Mouse (Mus musculus) lung, embryonic 16.5 days (tissue): Measurements from ENCODE around the gene Fam111a. TPM values are rescaled to one million over a fixed set of nuclear protein-coding genes. Genes with fewer than 3 reads are reported as not detected.

Source experiments
- ATAC-seq: fragments of 200-750 bp; cut with Nextera tagmentation; 2 replicates; pipeline ENCODE4 v1.8.0; 2017; ENCODE audit warnings: low read depth, mild to moderate bottlenecking, moderate library complexity
- H3K27ac ChIP-seq: fragments of 300-500 bp; sonication (generic); 2 replicates; pipeline ENCODE4 v1.5.1; 2014; ENCODE audit warnings: mild to moderate bottlenecking, control low read depth, low read length
- H3K27me3 ChIP-seq: fragments of 300-500 bp; sonication (generic); 2 replicates; pipeline ENCODE4 v1.6.1; 2014; ENCODE audit warnings: low read depth, low read length, mixed read lengths; ENCODE audit not compliant: control insufficient read depth, insufficient read depth
- H3K36me3 ChIP-seq: fragments of 300-500 bp; sonication (generic); 2 replicates; pipeline ENCODE4 v1.6.1; 2014; ENCODE audit warnings: low read length; ENCODE audit not compliant: control insufficient read depth, insufficient read depth
- H3K4me1 ChIP-seq: fragments of 300-500 bp; sonication (generic); replicated peaks from 2 replicates; pipeline ENCODE4 v1.6.1; 2014; ENCODE audit warnings: low read length, mixed read lengths; ENCODE audit not compliant: control insufficient read depth, insufficient read depth
- H3K4me2 ChIP-seq: fragments of 300-500 bp; sonication (generic); 2 replicates; pipeline ENCODE4 v1.6.1; 2014; ENCODE audit warnings: low read depth, low read length, control low read depth
- H3K4me3 ChIP-seq: fragments of 300-500 bp; sonication (generic); 2 replicates; pipeline ENCODE4 v1.5.1; 2014; ENCODE audit warnings: mild to moderate bottlenecking, low read length, control low read depth
- H3K9ac ChIP-seq: fragments of 300-500 bp; sonication (generic); 2 replicates; pipeline ENCODE4 v1.6.1; 2014; ENCODE audit warnings: low read length, control low read depth
- H3K9me3 ChIP-seq: fragments of 300-500 bp; sonication (generic); 2 replicates; pipeline ENCODE4 v1.6.1; 2016; ENCODE audit warnings: low read length; ENCODE audit not compliant: control insufficient read depth
- WGBS: fragments of 180-500 bp; shearing (Covaris S2); extraction: QIAGEN DNeasy Blood & Tissue Kit; methylation state at CpG from one replicate; pipeline ENCODE4 v1.1.7; 2014; 5-methylcytosine and 5-hydroxymethylcytosine counted together
- polyA plus RNA-seq: library from polyadenylated mRNA; unstranded; fragments of >200 nt; fragmentation: Nextera tagmentation; extraction: Ambion mirVana; gene quantifications from 2 replicates; pipeline ENCODE4 v1.2.1, GENCODE M21; 2015

Fam111a gene
- polyA plus RNA-seq, 1 experiment from 2014 or later: 33.6 TPM

- peaks cover 10% of the 10 kb centered on the region; the same call in 1 of the 2 replicates for H3K36me3 ChIP-seq
- H3K4me1 ChIP-seq: peaks cover 6% of the 10 kb centered on the region
- H3K27me3 ChIP-seq: no peaks in the 10 kb centered on the region
- no peaks in the 10 kb centered on the region for H3K9me3 ChIP-seq
- ATAC-seq: peak; percentile 99
- 6% methylated on average over 14 of the region's 14 CpGs for WGBS
- peak overlapping the region; percentile 50 for H3K4me3 ChIP-seq
- H3K9ac ChIP-seq: peak overlapping the region; percentile 61
- peak overlapping the region; percentile 73 for H3K27ac ChIP-seq
- peak overlapping the region; percentile 62 for H3K4me2 ChIP-seq
Observed at GRCm38 (mm10) chr19:12573266-12574011, 27.9 kb downstream of the Fam111a start.

- Histone ChIP-seq H3K9me3 (no peaks in the 10 kb centered on the region), H3K9ac (peak overlapping the region; percentile 61), H3K27me3 (no peaks in the 10 kb centered on the region), H3K4me3 (peak overlapping the region; percentile 50), H3K4me1 (peaks cover 6% of the 10 kb centered on the region), H3K36me3 (peaks cover 10% of the 10 kb centered on the region; the same call in 1 of the 2 replicates), H3K27ac (peak overlapping the region; percentile 56), H3K4me2 (peak overlapping the region; percentile 62)
- WGBS: 6% methylated on average over 5 of the region's 5 CpGs
- ATAC-seq: peak; percentile 71
Observed at GRCm38 (mm10) chr19:12574012-12574407, 28.5 kb downstream of the Fam111a start.

DNA sequence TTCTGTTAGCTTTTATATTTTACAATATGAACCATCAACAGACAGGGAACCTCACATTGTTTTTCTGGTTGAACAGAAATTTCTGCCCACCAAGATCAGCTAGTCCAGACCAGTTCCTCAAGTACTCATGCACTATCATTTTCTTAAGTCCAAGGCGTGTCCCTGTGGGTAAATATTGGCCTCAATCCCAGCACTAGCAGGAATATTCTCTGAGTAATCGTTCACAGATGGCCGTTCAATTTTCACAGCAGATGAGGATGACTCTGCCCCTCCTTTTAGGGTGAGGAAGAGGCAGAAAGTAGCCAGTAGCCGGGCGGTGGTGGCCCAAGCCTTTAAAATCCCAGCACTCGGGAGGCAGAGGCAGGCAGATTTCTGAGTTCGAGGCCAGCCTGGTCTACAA, 29.6 kb downstream of the Fam111a start:
- H3K4me2 ChIP-seq: peak overlapping the region; percentile 62; the same call in 1 of the 2 replicates
- H3K27ac ChIP-seq: no peak overlapping the region
- 64% methylated on average over 7 of the region's 7 CpGs for WGBS
- no peak for ATAC-seq
- no peaks in the 10 kb centered on the region for H3K27me3 ChIP-seq
- no peak overlapping the region for H3K9ac ChIP-seq
- no peaks in the 10 kb centered on the region for H3K9me3 ChIP-seq
- peaks cover 6% of the 10 kb centered on the region for H3K4me1 ChIP-seq
- H3K36me3 ChIP-seq: peaks cover 10% of the 10 kb centered on the region; the same call in 1 of the 2 replicates
- no peak overlapping the region; the same call in 1 of the 2 replicates for H3K4me3 ChIP-seq

DNA sequence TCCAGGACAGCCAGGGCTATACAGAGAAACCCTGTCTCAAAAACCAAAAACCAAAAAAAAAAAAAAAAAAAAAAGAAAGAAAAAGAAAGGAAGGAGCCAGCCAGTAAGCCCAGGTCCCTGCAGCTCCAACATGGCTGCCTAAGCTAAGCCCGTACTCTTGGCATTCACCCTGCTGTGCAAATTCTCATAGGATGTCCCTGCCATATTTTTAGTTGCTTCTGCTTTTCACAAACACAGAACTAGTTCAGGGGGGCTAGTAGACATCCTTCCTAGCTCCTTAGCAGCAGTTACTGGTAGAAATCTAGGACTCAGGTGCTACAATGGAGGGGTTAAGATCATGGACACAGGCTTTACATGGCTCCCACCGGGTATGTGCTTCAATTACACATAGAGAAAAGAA, 30.0 kb downstream of the Fam111a start:
- Histone ChIP-seq H3K27me3 (no peaks in the 10 kb centered on the region), H3K4me3 (no peak overlapping the region), H3K27ac (no peak overlapping the region), H3K4me2 (no peak overlapping the region), H3K9me3 (no peaks in the 10 kb centered on the region), H3K36me3 (peaks cover 10% of the 10 kb centered on the region; the same call in 1 of the 2 replicates), H3K9ac (no peak overlapping the region), H3K4me1 (peaks cover 6% of the 10 kb centered on the region)
- WGBS: 83% methylated on average over 2 of the region's 2 CpGs
- no peak for ATAC-seq

DNA sequence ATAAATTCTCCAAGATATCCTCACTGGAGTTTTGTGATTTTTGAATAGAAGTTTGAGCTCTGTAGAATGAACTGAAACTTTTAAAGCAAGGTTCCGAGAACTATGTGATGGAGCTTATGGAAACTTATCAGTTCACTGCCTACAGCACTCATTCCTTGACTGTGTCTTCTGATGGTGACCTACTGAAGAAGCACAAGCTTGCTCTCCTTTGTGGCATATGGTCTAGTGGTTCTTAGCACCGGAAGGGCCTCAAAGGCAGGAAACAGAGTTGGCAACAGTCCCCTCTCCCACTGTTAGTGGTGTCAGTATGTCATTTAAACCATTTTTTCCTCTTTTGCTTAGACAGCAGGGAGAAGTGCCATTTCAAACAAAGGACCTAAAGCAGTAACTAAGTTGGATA, 31.1 kb downstream of the Fam111a start:
- peaks cover 10% of the 10 kb centered on the region; the same call in 1 of the 2 replicates for H3K36me3 ChIP-seq
- H3K27me3 ChIP-seq: no peaks in the 10 kb centered on the region
- WGBS: 81% methylated on average over 2 of the region's 2 CpGs
- no peaks in the 10 kb centered on the region for H3K9me3 ChIP-seq
- H3K9ac ChIP-seq: no peak overlapping the region
- H3K4me3 ChIP-seq: no peak overlapping the region
- peaks cover 6% of the 10 kb centered on the region for H3K4me1 ChIP-seq
- no peak for ATAC-seq
- no peak overlapping the region for H3K27ac ChIP-seq
- H3K4me2 ChIP-seq: no peak overlapping the region

- peaks cover 5% of the 10 kb centered on the region; the same call in 1 of the 2 replicates for H3K36me3 ChIP-seq
- H3K9ac ChIP-seq: no peak overlapping the region
- no peak overlapping the region for H3K4me2 ChIP-seq
- H3K9me3 ChIP-seq: no peaks in the 10 kb centered on the region
- no peak for ATAC-seq
- no peak overlapping the region for H3K27ac ChIP-seq
- no peaks in the 10 kb centered on the region for H3K27me3 ChIP-seq
- no peaks in the 10 kb centered on the region for H3K4me1 ChIP-seq
- 69% methylated on average over 4 of the region's 4 CpGs for WGBS
- no peak overlapping the region for H3K4me3 ChIP-seq
Observed at GRCm38 (mm10) chr19:12585310-12585709, 39.8 kb downstream of the Fam111a start.

DNA sequence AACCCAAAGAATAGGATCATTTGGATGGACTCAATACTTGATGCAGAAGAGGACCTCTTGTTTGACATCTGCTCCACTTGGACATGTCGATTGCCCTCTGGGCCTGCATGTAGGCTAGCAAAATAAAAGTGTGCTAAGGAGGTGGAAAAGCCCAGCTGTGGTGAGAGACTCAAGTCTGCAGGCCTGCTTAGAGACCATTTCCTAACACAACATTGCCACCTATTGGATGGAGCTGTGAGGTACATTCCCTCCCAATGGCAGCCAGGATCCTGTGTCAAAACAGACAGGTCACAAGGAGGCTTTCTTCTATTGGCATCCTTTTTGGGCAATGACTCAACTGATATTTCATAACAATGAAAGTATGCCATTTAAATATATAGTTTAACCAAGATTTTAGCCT, 46.4 kb downstream of the Fam111a start:
- H3K4me2 ChIP-seq: no peak overlapping the region
- no peak overlapping the region for H3K27ac ChIP-seq
- no peak overlapping the region for H3K4me3 ChIP-seq
- no peaks in the 10 kb centered on the region; the same call in 1 of the 2 replicates for H3K36me3 ChIP-seq
- no peak overlapping the region for H3K9ac ChIP-seq
- ATAC-seq: 0 out of 2 replicates have a peak, but pooled peaks have one; percentile 18
- H3K9me3 ChIP-seq: no peaks in the 10 kb centered on the region
- H3K27me3 ChIP-seq: no peaks in the 10 kb centered on the region
- H3K4me1 ChIP-seq: peaks cover 8% of the 10 kb centered on the region; the same call in 1 of the 2 replicates
- WGBS: 5% methylated on average over 1 of the region's 1 CpGs

DNA sequence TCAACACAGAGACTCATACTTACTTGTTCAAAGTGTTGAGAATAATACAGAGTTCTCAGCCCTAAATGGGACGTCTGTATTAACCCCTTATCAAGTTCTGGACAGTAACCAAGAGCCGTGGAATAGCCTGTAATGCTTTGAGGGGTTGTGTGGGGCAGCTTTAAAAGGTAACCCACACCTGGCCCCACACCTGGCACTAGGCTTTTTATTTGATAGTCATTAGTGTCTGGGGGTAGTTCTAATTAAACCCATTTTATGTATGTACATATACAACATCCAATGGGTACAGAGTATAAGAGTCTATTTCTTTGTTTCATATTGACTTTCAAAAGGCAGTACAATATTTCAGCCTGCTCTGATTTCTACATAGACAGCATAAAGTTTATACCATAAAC, 49.6 kb downstream of the Fam111a start:
- H3K9me3 ChIP-seq: no peaks in the 10 kb centered on the region
- no peak overlapping the region for H3K27ac ChIP-seq
- H3K9ac ChIP-seq: no peak overlapping the region
- ATAC-seq: peak; percentile 3; the same call in 1 of the 2 replicates
- peak overlapping the region; percentile 100 for H3K4me2 ChIP-seq
- H3K36me3 ChIP-seq: no peaks in the 10 kb centered on the region
- peak overlapping the region; percentile 58 for H3K4me3 ChIP-seq
- peaks cover 8% of the 10 kb centered on the region; the same call in 1 of the 2 replicates for H3K4me1 ChIP-seq
- H3K27me3 ChIP-seq: no peaks in the 10 kb centered on the region
- WGBS: 47% methylated on average over 2 of the region's 2 CpGs

DNA sequence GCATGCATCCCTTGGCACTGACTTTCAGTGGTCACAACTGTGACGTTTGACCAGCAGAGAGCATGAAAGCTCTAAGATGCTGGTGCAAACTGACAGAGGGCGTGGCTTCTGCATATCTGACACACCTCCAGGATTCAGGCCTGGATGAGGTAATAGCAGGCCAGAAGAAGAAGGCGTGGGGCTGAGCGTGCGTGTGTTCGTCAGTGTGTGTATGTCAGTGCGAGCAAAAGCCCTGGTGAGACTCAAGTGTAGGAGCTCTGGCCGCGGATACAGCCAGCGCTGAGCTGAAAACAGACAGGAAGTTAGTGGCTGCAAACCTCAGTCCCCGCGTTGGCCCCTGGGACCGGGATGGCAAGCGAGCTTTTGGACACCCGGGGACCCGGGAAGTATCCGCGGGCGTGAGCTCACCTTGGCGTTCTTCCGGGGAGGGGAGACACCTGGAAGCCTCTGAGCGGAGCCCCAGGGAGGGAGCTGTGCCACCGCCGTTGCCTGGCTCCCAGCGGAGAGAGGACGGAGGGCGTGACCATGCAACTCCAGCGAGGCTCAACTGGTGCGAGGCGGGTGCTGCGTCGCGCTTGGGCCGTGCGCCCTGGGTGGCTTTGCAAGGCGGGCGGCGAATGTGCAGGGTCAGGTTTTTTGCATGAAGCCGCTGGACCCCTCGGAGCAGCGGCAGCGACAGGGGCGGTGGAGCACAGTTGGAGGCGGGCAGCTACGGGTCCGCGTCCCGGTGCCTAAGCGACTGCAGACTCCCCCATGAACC, 50.2 kb downstream of the Fam111a start:
- Histone ChIP-seq H3K27ac (peak overlapping the region; percentile 59), H3K4me1 (peaks cover 8% of the 10 kb centered on the region; the same call in 1 of the 2 replicates), H3K9me3 (no peaks in the 10 kb centered on the region), H3K27me3 (no peaks in the 10 kb centered on the region), H3K4me2 (peak overlapping the region; percentile 100), H3K4me3 (peak overlapping the region; percentile 58), H3K9ac (peak overlapping the region; percentile 75), H3K36me3 (no peaks in the 10 kb centered on the region)
- under 1% methylated on average over 49 of the region's 49 CpGs for WGBS
- peak; percentile 91 for ATAC-seq
